Mouse (Mus musculus) midbrain, embryonic 16.5 days (tissue): ENCODE measurements at regions not wholly inside any gene's neighbourhood (a gene's known extent, or its start where the extent isn't known, plus 50 kb on each side); places are given as distances from the start of the nearest gene placed in this dataset.

Experiments used
- ATAC-seq: fragments of 200-750 bp; cut with Nextera tagmentation; 2 replicates; pipeline ENCODE4 v1.8.0; 2017; ENCODE audit warnings: moderate TSS enrichment
- H3K27ac ChIP-seq: fragments of 300-500 bp; sonication (generic); 2 replicates; pipeline ENCODE4 v1.5.1; 2014; ENCODE audit warnings: mild to moderate bottlenecking, low read length, mixed read lengths
- H3K27me3 ChIP-seq: fragments of 300-500 bp; sonication (generic); 2 replicates; pipeline ENCODE4 v1.6.1; 2014; ENCODE audit warnings: low read depth, low read length, mixed read lengths; ENCODE audit not compliant: control insufficient read depth, insufficient read depth
- H3K36me3 ChIP-seq: fragments of 300-500 bp; sonication (generic); 2 replicates; pipeline ENCODE4 v1.6.1; 2014; ENCODE audit warnings: mild to moderate bottlenecking, low read length, moderate library complexity, mixed read lengths; ENCODE audit not compliant: control insufficient read depth, insufficient read depth
- H3K4me1 ChIP-seq: fragments of 300-500 bp; sonication (generic); 2 replicates; pipeline ENCODE4 v1.6.1; 2014; ENCODE audit warnings: mild to moderate bottlenecking, low read length, mixed read lengths; ENCODE audit not compliant: control insufficient read depth, insufficient read depth
- H3K4me2 ChIP-seq: fragments of 300-500 bp; sonication (generic); 2 replicates; pipeline ENCODE4 v1.6.1; 2014; ENCODE audit warnings: mild to moderate bottlenecking, low read length, mixed read lengths
- H3K4me3 ChIP-seq: fragments of 300-500 bp; sonication (generic); 2 replicates; pipeline ENCODE4 v1.5.1; 2014; ENCODE audit warnings: low read depth, mild to moderate bottlenecking, low read length, moderate library complexity, mixed read lengths
- H3K9ac ChIP-seq: fragments of 300-500 bp; sonication (generic); 2 replicates; pipeline ENCODE4 v1.6.1; 2014; ENCODE audit warnings: low read depth, low read length, mixed read lengths
- H3K9me3 ChIP-seq: fragments of 300-500 bp; sonication (generic); replicated peaks from 2 replicates; pipeline ENCODE4 v1.6.1; 2014; ENCODE audit warnings: mild to moderate bottlenecking, low read length, mixed read lengths; ENCODE audit not compliant: control insufficient read depth, poor library complexity, severe bottlenecking
- WGBS: fragments of 180-500 bp; shearing (Covaris S2); extraction: QIAGEN DNeasy Blood & Tissue Kit; methylation state at CpG from one replicate; pipeline ENCODE4 v1.1.7; 2014; 5-methylcytosine and 5-hydroxymethylcytosine counted together

- no peak for ATAC-seq
- no peaks in the 10 kb centered on the region for H3K36me3 ChIP-seq
- H3K4me1 ChIP-seq, result no peaks in the 10 kb centered on the region
- no peak overlapping the region for H3K27ac ChIP-seq
- H3K27me3 ChIP-seq, result no peaks in the 10 kb centered on the region
- H3K4me2 ChIP-seq, result no peak overlapping the region
- no peak overlapping the region for H3K9ac ChIP-seq
- 87% methylated on average over 9 of the region's 9 CpGs for WGBS
- H3K9me3 ChIP-seq, result no peaks in the 10 kb centered on the region
- no peak overlapping the region for H3K4me3 ChIP-seq
These were observed 295.4 kb downstream of the Gm49356 start for GRCm38 (mm10) chr15:59184461-59184860.

- H3K4me1 ChIP-seq, result no peaks in the 10 kb centered on the region
- 82% methylated on average over 4 of the region's 4 CpGs for WGBS
- no peak overlapping the region for H3K9ac ChIP-seq
- no peaks in the 10 kb centered on the region for H3K9me3 ChIP-seq
- no peak for ATAC-seq
- H3K36me3 ChIP-seq, result no peaks in the 10 kb centered on the region
- H3K4me3 ChIP-seq, result no peak overlapping the region
- no peak overlapping the region for H3K4me2 ChIP-seq
- H3K27me3 ChIP-seq, result no peaks in the 10 kb centered on the region
- H3K27ac ChIP-seq, result no peak overlapping the region
These were observed 298.5 kb downstream of the Gm49356 start for GRCm38 (mm10) chr15:59187566-59187965.

- H3K9me3 ChIP-seq, result no peaks in the 10 kb centered on the region
- no peaks in the 10 kb centered on the region for H3K4me1 ChIP-seq
- WGBS, result 23% methylated on average over 4 of the region's 4 CpGs
- H3K4me2 ChIP-seq, result no peak overlapping the region
- H3K36me3 ChIP-seq, result no peaks in the 10 kb centered on the region
- H3K27me3 ChIP-seq, result no peaks in the 10 kb centered on the region
- peak; percentile 21; the same call in 1 of the 2 replicates for ATAC-seq
- H3K27ac ChIP-seq, result no peak overlapping the region
- H3K4me3 ChIP-seq, result no peak overlapping the region
- H3K9ac ChIP-seq, result no peak overlapping the region
These were observed 299.3 kb downstream of the Gm49356 start for GRCm38 (mm10) chr15:59188371-59188770.

DNA sequence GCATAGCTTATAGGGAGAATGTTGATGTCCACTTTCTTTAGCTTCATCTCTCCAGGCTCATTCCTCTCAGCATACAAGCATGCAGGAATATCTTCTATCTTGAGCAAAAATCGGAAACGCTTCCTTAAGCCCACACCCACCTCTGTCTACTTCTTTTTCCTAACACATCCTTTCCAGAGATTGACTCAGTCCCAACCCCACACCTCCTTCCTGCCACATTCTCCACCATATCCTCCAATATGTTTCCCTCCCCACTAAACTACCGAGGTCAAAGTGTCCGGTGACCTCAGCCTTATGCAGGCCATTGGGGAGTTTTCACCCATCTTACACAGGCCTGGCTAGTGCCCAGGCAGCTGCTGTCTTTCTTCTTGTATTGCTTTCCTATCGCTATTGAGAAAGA lies 301.4 kb downstream of the Gm49356 start:
- H3K4me2 ChIP-seq, result no peak overlapping the region
- H3K4me3 ChIP-seq, result no peak overlapping the region
- H3K27me3 ChIP-seq, result no peaks in the 10 kb centered on the region
- H3K36me3 ChIP-seq, result no peaks in the 10 kb centered on the region
- H3K9me3 ChIP-seq, result no peaks in the 10 kb centered on the region
- ATAC-seq, result no peak
- H3K27ac ChIP-seq, result no peak overlapping the region
- peaks cover 4% of the 10 kb centered on the region; the same call in 1 of the 2 replicates for H3K4me1 ChIP-seq
- WGBS, result 90% methylated on average over 5 of the region's 5 CpGs
- no peak overlapping the region for H3K9ac ChIP-seq

DNA sequence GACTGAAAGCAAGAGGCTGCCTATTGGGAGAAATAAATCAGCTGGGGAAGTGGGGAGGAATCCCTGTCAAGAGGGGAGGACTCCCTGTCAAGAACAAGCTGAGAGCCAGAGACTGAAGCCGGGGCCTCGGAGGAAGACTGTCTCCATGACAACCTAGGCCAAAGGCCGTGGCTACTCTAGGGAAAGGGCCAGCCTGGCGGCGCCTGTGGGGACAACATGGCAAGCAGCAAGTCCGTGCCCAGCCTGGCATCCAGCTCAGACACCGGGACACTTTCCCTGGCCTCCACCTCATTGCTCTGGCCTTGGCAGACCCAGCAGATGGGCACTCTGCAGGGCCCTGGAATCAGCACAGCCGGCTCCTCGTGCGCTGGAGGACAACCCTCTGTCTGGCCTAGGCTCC lies 305.3 kb downstream of the Gm49356 start:
- 29% methylated on average over 10 of the region's 10 CpGs for WGBS
- H3K4me1 ChIP-seq, result peaks cover 16% of the 10 kb centered on the region

GRCm38 (mm10) chr15:59196351-59196750 lies 307.3 kb downstream of the Gm49356 start:
- no peak overlapping the region for H3K9ac ChIP-seq
- H3K27ac ChIP-seq, result no peak overlapping the region
- H3K9me3 ChIP-seq, result no peaks in the 10 kb centered on the region
- H3K4me3 ChIP-seq, result no peak overlapping the region
- no peak overlapping the region for H3K4me2 ChIP-seq
- WGBS, result 79% methylated on average over 5 of the region's 5 CpGs
- no peaks in the 10 kb centered on the region for H3K27me3 ChIP-seq
- peaks cover 16% of the 10 kb centered on the region for H3K4me1 ChIP-seq
- no peaks in the 10 kb centered on the region for H3K36me3 ChIP-seq
- no peak for ATAC-seq

More for the DNA sequence above, 305.3 kb downstream of the Gm49356 start:
- Histone ChIP-seq H3K4me2 (no peak overlapping the region), H3K36me3 (no peaks in the 10 kb centered on the region), H3K9ac (no peak overlapping the region), H3K4me3 (no peak overlapping the region), H3K27ac (no peak overlapping the region), H3K9me3 (no peaks in the 10 kb centered on the region), H3K27me3 (no peaks in the 10 kb centered on the region)
- ATAC-seq, result no peak

GRCm38 (mm10) chr15:59197455-59198391 lies 308.6 kb downstream of the Gm49356 start:
- Histone ChIP-seq H3K27me3 (no peaks in the 10 kb centered on the region), H3K4me3 (no peak overlapping the region), H3K9ac (0 out of 2 replicates have a peak overlapping the region, but pooled peaks have one; percentile 3), H3K36me3 (no peaks in the 10 kb centered on the region), H3K4me2 (0 out of 2 replicates have a peak overlapping the region, but pooled peaks have one; percentile 2), H3K4me1 (peaks cover 16% of the 10 kb centered on the region), H3K27ac (peak overlapping the region; percentile 67), H3K9me3 (no peaks in the 10 kb centered on the region)
- ATAC-seq, result peak; percentile 71
- WGBS, result 6% methylated on average over 7 of the region's 7 CpGs

DNA sequence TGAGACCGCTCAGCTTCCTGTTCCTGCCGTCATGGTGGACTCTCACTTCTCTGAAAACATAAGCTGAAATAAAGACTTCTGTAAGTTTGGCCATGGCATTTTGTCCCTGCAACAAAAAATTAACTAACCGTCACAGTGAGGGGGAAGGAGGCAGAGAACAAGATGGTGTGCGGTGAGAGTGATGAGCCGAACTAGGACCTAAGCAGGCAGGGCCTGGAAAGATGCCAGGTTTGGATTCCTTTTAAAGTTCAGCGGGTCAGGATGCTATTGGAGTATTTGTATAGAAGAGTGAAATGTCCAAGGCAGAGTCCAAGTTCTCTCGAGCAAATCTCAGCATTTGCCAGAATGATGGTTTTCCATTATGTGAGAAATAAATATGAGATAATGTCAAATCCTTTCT lies 312.3 kb downstream of the Gm49356 start:
- no peaks in the 10 kb centered on the region for H3K27me3 ChIP-seq
- no peaks in the 10 kb centered on the region for H3K36me3 ChIP-seq
- H3K4me2 ChIP-seq, result no peak overlapping the region
- no peaks in the 10 kb centered on the region for H3K9me3 ChIP-seq
- H3K4me3 ChIP-seq, result no peak overlapping the region
- no peak overlapping the region for H3K9ac ChIP-seq
- ATAC-seq, result no peak
- WGBS, result 84% methylated on average over 7 of the region's 7 CpGs
- H3K4me1 ChIP-seq, result peaks cover 12% of the 10 kb centered on the region
- H3K27ac ChIP-seq, result no peak overlapping the region

DNA sequence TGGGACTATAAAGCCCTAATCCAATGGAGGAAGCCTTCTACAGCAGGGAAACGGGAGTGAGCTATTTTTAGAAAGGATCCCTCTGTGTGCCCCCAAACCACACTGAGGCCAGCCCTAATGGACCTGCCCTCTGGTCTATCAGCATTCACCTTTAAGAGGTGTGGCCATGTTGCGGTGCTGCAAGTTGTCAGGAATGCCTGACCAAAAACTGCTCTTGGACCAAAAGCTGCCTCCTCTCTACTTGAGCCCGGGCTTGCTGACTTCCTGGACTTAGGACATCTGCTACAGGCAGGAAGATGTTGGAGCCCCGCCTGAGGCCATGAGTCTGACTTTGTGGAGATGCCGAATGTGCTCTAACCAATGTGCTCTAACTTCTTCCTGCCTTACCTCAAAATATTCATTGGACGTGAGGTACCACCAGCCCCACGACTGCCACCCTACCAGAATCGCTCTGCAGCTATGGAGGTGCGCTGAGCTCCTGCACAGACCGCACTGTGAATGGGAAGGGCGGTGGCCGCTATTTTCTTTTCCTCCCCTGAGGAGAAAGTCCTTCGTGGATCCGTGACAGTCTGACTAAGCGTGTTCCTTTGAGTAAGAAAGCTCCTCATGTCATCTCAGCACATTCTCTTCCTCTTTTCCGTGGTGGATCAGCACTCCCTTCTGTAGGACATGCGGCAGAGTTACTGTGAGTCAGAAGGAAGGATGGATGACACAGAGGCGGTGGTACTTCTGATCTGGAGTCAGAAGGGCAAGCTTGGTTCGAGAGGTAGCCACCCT lies 313.0 kb downstream of the Gm49356 start:
- Histone ChIP-seq H3K27ac (no peak overlapping the region), H3K36me3 (no peaks in the 10 kb centered on the region), H3K9ac (no peak overlapping the region), H3K4me1 (peaks cover 12% of the 10 kb centered on the region), H3K9me3 (no peaks in the 10 kb centered on the region), H3K4me2 (no peak overlapping the region), H3K27me3 (no peaks in the 10 kb centered on the region), H3K4me3 (no peak overlapping the region)
- no peak for ATAC-seq
- WGBS, result 89% methylated on average over 19 of the region's 19 CpGs
